Mouse (Mus musculus) right cerebral cortex, postnatal 14 days (tissue): ENCODE measurements around the gene Phf11d.
"Not testable (repeated sequence)": the region's sequence is repeated elsewhere in the genome, so short reads cannot be mapped to it uniquely, and the experiment has no call there.

ENCODE experiments used
- DNase-seq: peaks from one replicate; pipeline ENCODE4 v3.0.0; 2022

Phf11d gene

DNA sequence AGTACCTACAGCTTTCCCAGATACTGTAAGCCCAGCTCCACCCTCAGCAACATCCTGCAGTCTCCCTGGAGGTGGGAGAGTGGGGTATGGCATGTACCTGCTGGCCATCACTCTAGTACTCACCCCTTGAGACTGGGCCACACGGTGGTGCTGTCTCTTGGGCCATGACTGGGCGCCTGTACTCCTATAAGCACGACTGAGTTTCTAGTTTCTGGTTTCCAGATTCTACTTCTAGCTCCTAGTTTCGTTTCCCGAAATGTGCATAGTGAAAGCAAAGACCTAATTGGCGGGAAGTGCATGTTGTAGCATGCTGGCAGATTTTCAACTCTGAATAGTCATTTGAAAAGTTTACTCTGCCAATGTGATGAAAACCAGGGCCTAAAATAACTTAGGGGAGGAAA lies at the start of gene Phf11d:
Phf11d (minus strand) TSS at position 227 of the 401 bp plus-strand sequence.
- no peak for DNase-seq

DNA sequence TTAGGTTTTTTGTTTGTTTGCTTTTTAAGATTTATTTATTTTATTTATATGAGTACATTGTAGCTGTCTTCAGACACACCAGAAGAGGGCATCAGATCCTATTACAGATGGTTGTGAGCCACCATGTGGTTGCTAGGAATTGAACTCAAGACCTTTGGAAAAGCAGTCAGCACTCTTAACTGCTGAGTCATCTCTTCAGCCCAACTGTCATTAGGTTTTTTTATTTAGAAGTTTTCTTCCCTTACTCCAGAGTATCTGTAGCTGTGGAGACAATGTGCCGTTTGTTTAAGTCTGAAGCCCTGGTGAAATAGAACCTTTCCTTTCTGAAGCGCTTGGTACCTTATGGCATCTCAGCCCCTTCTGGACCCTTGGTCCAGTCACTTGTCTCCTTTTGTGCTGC lies 49.7 kb upstream of the Phf11d start:
- not testable (repeated sequence) for DNase-seq

DNA sequence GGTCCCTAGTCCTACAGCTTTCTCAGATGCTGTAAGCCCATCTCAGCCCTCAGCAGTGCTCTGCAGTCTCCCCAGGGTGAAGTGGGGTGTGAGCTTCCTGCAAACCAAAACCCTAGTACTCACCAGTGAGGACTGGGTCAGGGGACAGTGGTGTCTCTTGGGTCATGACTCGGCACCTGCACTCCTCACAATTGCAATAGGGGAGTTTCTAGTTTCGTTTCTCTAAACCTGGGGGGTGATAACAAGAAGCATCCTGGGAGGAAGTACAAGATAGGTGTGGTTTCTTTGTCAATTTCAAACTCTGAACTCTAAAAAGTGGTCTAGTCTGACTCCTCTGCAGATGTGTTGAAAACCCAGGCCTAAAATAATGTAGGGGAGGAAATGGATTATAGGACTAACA lies 31.7 kb upstream of the Phf11d start:
- DNase-seq, result no peak

DNA sequence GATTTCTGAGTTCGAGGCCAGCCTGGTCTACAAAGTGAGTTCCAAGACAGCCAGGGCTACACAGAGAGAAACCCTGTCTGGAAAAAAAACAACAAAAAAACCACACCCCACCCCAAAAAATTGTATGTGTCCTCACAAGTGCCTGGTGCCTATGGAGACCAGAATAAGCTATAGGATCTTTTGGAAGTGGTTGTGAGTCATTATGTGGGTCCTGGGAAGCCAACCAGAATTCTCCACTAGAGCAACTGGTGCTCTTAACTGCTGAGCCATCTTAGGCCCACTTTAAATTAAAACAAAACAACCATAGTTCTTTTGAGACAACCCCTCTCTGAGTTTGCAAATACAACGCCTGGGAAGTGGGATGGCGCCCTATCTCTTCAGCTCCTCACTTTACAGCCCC lies 30.0 kb upstream of the Phf11d start, which contains the start of gene Phf11c:
Phf11c (minus strand) TSS at position 101 of the 400 bp plus-strand sequence.
- no peak for DNase-seq

DNA sequence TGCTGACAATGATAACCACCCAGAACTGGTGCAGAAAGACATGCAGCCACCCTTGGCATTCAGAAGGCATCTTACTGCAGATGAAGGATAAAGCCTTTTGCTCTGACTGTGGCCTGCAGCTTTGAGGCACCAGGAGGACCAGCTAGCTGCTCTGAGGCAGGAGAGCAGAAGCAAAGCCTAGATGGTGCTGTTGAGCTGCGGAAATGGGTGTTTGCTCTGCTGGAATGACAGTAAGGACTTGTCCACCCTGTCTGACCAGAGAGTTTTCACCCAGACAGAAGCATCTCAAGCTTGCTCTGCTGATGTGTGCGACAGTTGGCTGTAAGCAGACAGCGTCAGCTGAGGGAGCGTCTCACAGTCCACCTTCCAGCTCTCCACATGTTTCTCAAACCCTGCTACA lies 24.9 kb upstream of the Phf11d start:
- DNase-seq, result peak; percentile 12

DNA sequence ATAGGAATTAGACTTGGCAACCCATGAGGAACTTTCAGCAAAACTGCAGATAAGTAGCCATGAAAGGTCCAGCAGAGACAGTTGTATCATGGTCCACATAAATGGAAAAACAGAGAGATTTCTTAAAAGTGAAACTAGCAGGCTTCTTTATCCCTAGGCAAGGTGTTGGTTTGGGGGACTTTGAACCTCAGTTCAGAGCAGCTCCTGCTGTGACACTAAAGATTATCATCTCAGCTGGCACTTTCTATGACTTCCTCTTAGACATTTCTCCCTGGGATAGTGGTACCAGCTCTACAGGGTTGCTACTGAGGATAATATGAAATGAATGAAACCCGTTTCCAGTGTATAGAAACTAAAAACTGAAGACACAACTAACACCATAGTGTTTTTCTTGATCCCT lies 24.3 kb upstream of the Phf11d start:
- DNase-seq, result no peak

- no peak for DNase-seq
These were observed 5.2 kb upstream of the Phf11d start for GRCm38 (mm10) chr14:59370348-59371068.

DNA sequence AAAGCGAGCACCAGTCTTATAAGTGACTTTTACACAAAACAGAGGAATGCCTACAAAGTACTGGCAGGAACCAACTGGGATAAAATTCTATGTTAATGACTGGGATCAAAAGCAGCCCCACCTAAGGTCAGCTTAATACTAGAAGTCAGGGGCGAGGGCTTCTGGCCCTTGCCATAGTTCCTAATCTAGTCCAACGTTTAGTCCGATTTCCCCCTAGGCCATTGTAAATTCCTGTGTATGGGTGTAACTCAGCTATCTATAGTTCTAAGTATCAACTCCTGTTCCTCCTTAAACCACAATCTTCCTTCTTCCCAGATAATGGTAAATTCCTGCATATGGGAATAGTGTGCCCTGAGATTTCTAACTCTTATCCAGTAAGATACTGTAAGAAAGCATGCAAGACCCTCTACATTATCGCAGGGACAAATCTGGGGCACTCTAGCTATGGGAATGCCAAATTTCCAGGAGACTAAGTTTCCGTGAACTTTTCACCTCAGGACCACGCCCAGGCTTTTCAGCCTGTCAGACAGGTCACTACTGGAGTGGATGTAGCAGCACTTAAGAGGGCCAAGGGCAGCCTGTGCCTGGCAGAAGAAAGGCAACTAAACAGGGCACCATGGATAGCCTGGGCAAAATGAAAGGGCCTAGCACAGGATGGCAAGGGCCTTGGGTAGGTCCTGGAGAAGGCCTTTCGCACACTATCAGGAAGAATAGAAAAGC lies 1.3 kb upstream of the Phf11d start:
- DNase-seq, result no peak

DNA sequence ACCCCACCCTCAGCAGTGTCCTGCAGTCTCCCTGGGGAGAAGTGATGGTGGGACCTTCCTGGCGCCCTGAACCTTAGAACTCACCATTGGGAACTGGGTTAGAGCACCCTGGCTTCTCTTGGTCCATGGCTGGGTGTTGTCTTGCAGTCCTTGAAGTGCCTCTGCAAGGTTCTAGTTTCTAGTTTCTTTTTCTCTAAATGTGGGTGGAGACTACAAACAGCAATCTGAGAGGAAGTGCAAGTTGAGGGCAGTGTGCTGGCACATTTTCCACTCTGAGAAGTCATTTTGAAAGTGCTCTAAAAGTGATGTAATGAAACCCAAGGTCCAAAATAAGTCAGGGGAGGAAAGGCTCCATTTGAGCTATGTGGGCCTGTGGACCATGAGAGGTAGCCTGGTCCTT lies 24.1 kb downstream of the Phf11d start, which contains the start of gene Phf11b:
Phf11b (minus strand) TSS at position 163 of the 400 bp plus-strand sequence.
- not testable (repeated sequence) for DNase-seq

GRCm38 (mm10) chr14:59339541-59339940 lies 25.7 kb downstream of the Phf11d start:
- DNase-seq, result no peak

GRCm38 (mm10) chr14:59336056-59336455 lies 29.2 kb downstream of the Phf11d start:
- DNase-seq, result not testable (repeated sequence)

GRCm38 (mm10) chr14:59330499-59330898 lies 34.8 kb downstream of the Phf11d start:
- peak; percentile 15 for DNase-seq

DNA sequence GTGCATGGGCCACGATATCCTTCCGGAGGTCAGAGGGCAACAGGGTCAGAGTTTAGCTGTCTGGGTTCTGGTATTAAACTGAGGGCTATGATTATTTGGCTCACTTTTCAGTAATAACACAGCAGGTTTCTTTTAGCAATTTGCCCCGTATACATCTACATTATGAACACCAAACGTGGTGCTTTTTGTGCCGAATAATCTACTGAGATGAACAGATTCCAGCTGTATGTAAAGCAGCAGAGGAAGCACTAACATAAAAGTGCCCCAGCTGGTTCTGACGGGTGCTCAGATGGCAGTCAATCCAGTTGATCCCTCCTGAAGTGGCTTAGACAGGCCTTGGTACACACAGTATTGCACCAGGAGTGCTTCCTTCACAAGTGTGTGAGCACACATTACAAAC lies 45.3 kb downstream of the Phf11d start:
- not testable (repeated sequence) for DNase-seq

GRCm38 (mm10) chr14:59319036-59319435 lies 46.2 kb downstream of the Phf11d start:
- DNase-seq, result not testable (repeated sequence)
